Mouse (Mus musculus) G1E (cell line): Measurements from ENCODE around the gene Lefty2.

Source experiments
- CTCF ChIP-seq: IDR thresholded peaks from 2 replicates; pipeline ENCODE4 v1.5.1; 2012; ENCODE audit warnings: low read depth, low read length, inconsistent platforms, mixed read lengths
- GATA1 ChIP-seq: IDR thresholded peaks from 2 replicates; pipeline ENCODE4 v1.6.1; 2012; ENCODE audit warnings: borderline replicate concordance, low read length, inconsistent platforms, mixed read lengths
- TAL1 ChIP-seq: conservative IDR thresholded peaks from 2 replicates; pipeline ENCODE4 v1.6.1; 2012; ENCODE audit warnings: low read depth, low read length, inconsistent platforms, mixed read lengths

GRCm38 (mm10) chr1:180912792-180913191, 19.9 kb downstream of the Lefty2 start:
- TF ChIP-seq TAL1 (no peak), CTCF (no peak), GATA1 (no peak)
